Mouse (Mus musculus) stomach, embryonic 14.5 days (tissue): ENCODE measurements at regions not wholly inside any gene's neighbourhood (a gene's known extent, or its start where the extent isn't known, plus 50 kb on each side); places are given as distances from the start of the nearest gene placed in this dataset.

Experiments used
- ATAC-seq: fragments of 200-750 bp; cut with Nextera tagmentation; 2 replicates; pipeline ENCODE4 v1.8.0; 2017; ENCODE audit warnings: low read depth, moderate TSS enrichment; ENCODE audit not compliant: insufficient number of reproducible peaks, insufficient read depth, low FRiP score
- H3K27ac ChIP-seq: fragments of 300-500 bp; sonication (generic); 2 replicates; pipeline ENCODE4 v1.5.1; 2014; ENCODE audit warnings: mild to moderate bottlenecking, low read length, moderate library complexity, mixed read lengths
- H3K27me3 ChIP-seq: fragments of 300-500 bp; sonication (generic); 2 replicates; pipeline ENCODE4 v1.6.1; 2014; ENCODE audit warnings: low read length, control low read depth, mixed read lengths; ENCODE audit not compliant: control insufficient read depth, insufficient read depth
- H3K36me3 ChIP-seq: fragments of 300-500 bp; sonication (generic); 2 replicates; pipeline ENCODE4 v1.6.1; 2014; ENCODE audit warnings: mild to moderate bottlenecking, control low read depth, low read length, moderate library complexity, mixed read lengths; ENCODE audit not compliant: control insufficient read depth, insufficient read depth
- H3K4me1 ChIP-seq: fragments of 300-500 bp; sonication (generic); 2 replicates; pipeline ENCODE4 v1.6.1; 2014; ENCODE audit warnings: low read length, control low read depth, mixed read lengths; ENCODE audit not compliant: control insufficient read depth, insufficient read depth
- H3K4me2 ChIP-seq: fragments of 300-500 bp; sonication (generic); replicated peaks from 2 replicates; pipeline ENCODE4 v1.6.1; 2014; ENCODE audit warnings: low read depth, low read length, control low read depth
- H3K4me3 ChIP-seq: fragments of 300-500 bp; sonication (generic); 2 replicates; pipeline ENCODE4 v1.5.1; 2014; ENCODE audit warnings: low read depth, low read length, control low read depth
- H3K9ac ChIP-seq: fragments of 300-500 bp; sonication (generic); replicated peaks from 2 replicates; pipeline ENCODE4 v1.6.1; 2014; ENCODE audit warnings: low read depth, mild to moderate bottlenecking, control low read depth, low read length, moderate library complexity, mixed read lengths
- H3K9me3 ChIP-seq: fragments of 300-500 bp; sonication (generic); 2 replicates; pipeline ENCODE4 v1.6.1; 2016; ENCODE audit warnings: low read depth, low read length, control low read depth; ENCODE audit not compliant: control insufficient read depth
- WGBS: fragments of 180-500 bp; shearing (Covaris S2); extraction: QIAGEN DNeasy Blood & Tissue Kit; methylation state at CpG from one replicate; pipeline ENCODE4 v1.1.7; 2014; 5-methylcytosine and 5-hydroxymethylcytosine counted together

- Histone ChIP-seq H3K27me3 (no peaks in the 10 kb centered on the region), H3K4me3 (no peak overlapping the region), H3K4me1 (no peaks in the 10 kb centered on the region), H3K9me3 (no peaks in the 10 kb centered on the region), H3K4me2 (no peak overlapping the region), H3K36me3 (no peaks in the 10 kb centered on the region), H3K27ac (no peak overlapping the region), H3K9ac (no peak overlapping the region)
- 56% methylated on average over 2 of the region's 2 CpGs for WGBS
- ATAC-seq: no peak
These were observed 703.1 kb upstream of the Marcks start for GRCm38 (mm10) chr10:37841842-37842241.

GRCm38 (mm10) chr10:37837721-37838120 lies 699.0 kb upstream of the Marcks start:
- WGBS: 72% methylated on average over 2 of the region's 2 CpGs
- H3K36me3 ChIP-seq: no peaks in the 10 kb centered on the region
- no peak overlapping the region for H3K9ac ChIP-seq
- no peak for ATAC-seq
- H3K27ac ChIP-seq: no peak overlapping the region
- no peaks in the 10 kb centered on the region for H3K9me3 ChIP-seq
- H3K27me3 ChIP-seq: no peaks in the 10 kb centered on the region
- H3K4me3 ChIP-seq: no peak overlapping the region
- H3K4me1 ChIP-seq: no peaks in the 10 kb centered on the region
- no peak overlapping the region for H3K4me2 ChIP-seq

- no peak overlapping the region for H3K4me3 ChIP-seq
- H3K4me1 ChIP-seq: no peaks in the 10 kb centered on the region
- no peaks in the 10 kb centered on the region for H3K36me3 ChIP-seq
- no peaks in the 10 kb centered on the region for H3K9me3 ChIP-seq
- no peak overlapping the region for H3K27ac ChIP-seq
- H3K4me2 ChIP-seq: no peak overlapping the region
- H3K9ac ChIP-seq: no peak overlapping the region
- no peaks in the 10 kb centered on the region for H3K27me3 ChIP-seq
- 67% methylated on average over 2 of the region's 2 CpGs for WGBS
- ATAC-seq: no peak
These were observed 674.3 kb upstream of the Marcks start for GRCm38 (mm10) chr10:37813026-37813425.

- ATAC-seq: peak; percentile 46; the same call in 1 of the 2 replicates
- Histone ChIP-seq H3K27ac (no peak overlapping the region), H3K9ac (no peak overlapping the region), H3K4me1 (no peaks in the 10 kb centered on the region), H3K9me3 (no peaks in the 10 kb centered on the region), H3K36me3 (no peaks in the 10 kb centered on the region), H3K4me3 (no peak overlapping the region), H3K4me2 (no peak overlapping the region), H3K27me3 (no peaks in the 10 kb centered on the region)
- 21% methylated on average over 3 of the region's 3 CpGs for WGBS
These were observed 673.7 kb upstream of the Marcks start for GRCm38 (mm10) chr10:37812405-37812851.

GRCm38 (mm10) chr10:37811789-37812188 lies 673.1 kb upstream of the Marcks start:
- no peak for ATAC-seq

GRCm38 (mm10) chr10:37803225-37803805 lies 664.6 kb upstream of the Marcks start:
- no peak overlapping the region for H3K9ac ChIP-seq
- H3K4me1 ChIP-seq: no peaks in the 10 kb centered on the region
- 73% methylated on average over 4 of the region's 4 CpGs for WGBS
- no peaks in the 10 kb centered on the region for H3K36me3 ChIP-seq
- ATAC-seq: no peak
- H3K9me3 ChIP-seq: no peaks in the 10 kb centered on the region
- H3K27me3 ChIP-seq: no peaks in the 10 kb centered on the region
- no peak overlapping the region for H3K27ac ChIP-seq
- no peak overlapping the region for H3K4me2 ChIP-seq
- H3K4me3 ChIP-seq: no peak overlapping the region

More at GRCm38 (mm10) chr10:37811789-37812188, 673.1 kb upstream of the Marcks start:
- no peak overlapping the region for H3K27ac ChIP-seq
- H3K9ac ChIP-seq: no peak overlapping the region
- no peaks in the 10 kb centered on the region for H3K36me3 ChIP-seq
- no peak overlapping the region for H3K4me3 ChIP-seq
- H3K27me3 ChIP-seq: no peaks in the 10 kb centered on the region
- H3K4me2 ChIP-seq: no peak overlapping the region
- H3K4me1 ChIP-seq: no peaks in the 10 kb centered on the region
- no peaks in the 10 kb centered on the region for H3K9me3 ChIP-seq
- 80% methylated on average over 5 of the region's 5 CpGs for WGBS

GRCm38 (mm10) chr10:37799397-37799796 lies 660.7 kb upstream of the Marcks start:
- Histone ChIP-seq H3K4me1 (no peaks in the 10 kb centered on the region), H3K36me3 (no peaks in the 10 kb centered on the region), H3K27ac (no peak overlapping the region), H3K9ac (no peak overlapping the region), H3K9me3 (no peaks in the 10 kb centered on the region), H3K27me3 (no peaks in the 10 kb centered on the region), H3K4me2 (no peak overlapping the region), H3K4me3 (no peak overlapping the region)
- WGBS: 64% methylated on average over 2 of the region's 2 CpGs
- no peak for ATAC-seq

GRCm38 (mm10) chr10:37798285-37798684 lies 659.6 kb upstream of the Marcks start:
- Histone ChIP-seq H3K27me3 (no peaks in the 10 kb centered on the region), H3K36me3 (no peaks in the 10 kb centered on the region), H3K9ac (no peak overlapping the region), H3K27ac (no peak overlapping the region), H3K4me3 (no peak overlapping the region), H3K4me2 (no peak overlapping the region), H3K9me3 (no peaks in the 10 kb centered on the region), H3K4me1 (no peaks in the 10 kb centered on the region)
- ATAC-seq: no peak

- Histone ChIP-seq H3K27ac (no peak overlapping the region), H3K4me1 (no peaks in the 10 kb centered on the region), H3K9me3 (no peaks in the 10 kb centered on the region), H3K9ac (no peak overlapping the region), H3K4me3 (no peak overlapping the region), H3K36me3 (no peaks in the 10 kb centered on the region), H3K4me2 (no peak overlapping the region), H3K27me3 (no peaks in the 10 kb centered on the region)
- WGBS: 48% methylated on average over 5 of the region's 5 CpGs
- no peak for ATAC-seq
These were observed 659.0 kb upstream of the Marcks start for GRCm38 (mm10) chr10:37797701-37798100.
